Mouse (Mus musculus) adrenal gland, postnatal 36 days (tissue): ENCODE results near the gene Slc2a12. TPM values are rescaled to one million over a fixed set of nuclear protein-coding genes. Genes with fewer than 3 reads are reported as not detected.

Experiments
- DNase-seq, 2 experiments: peaks; one replicate each; pipeline ENCODE4 v3.0.0; 2021; ENCODE audit warnings: mixed read lengths in 1 of 2
- total RNA-seq, 2 experiments: library from RNA; stranded (reverse); gene quantifications; 2 replicates each; pipeline ENCODE4 v1.2.3; 2021

Gene Slc2a12
- total RNA-seq, 2 experiments from 2014 or later: 0.89 to 0.99 TPM

- DNase-seq: no peak
Observed at GRCm38 (mm10) chr10:22660286-22661000, 15.6 kb downstream of the Slc2a12 start.

- no peak for DNase-seq
Observed at GRCm38 (mm10) chr10:22668509-22668908, 23.7 kb downstream of the Slc2a12 start.

GRCm38 (mm10) chr10:22674176-22674575, 29.4 kb downstream of the Slc2a12 start:
- no peak for DNase-seq

- DNase-seq: no peak
Observed at GRCm38 (mm10) chr10:22675848-22676630, 31.2 kb downstream of the Slc2a12 start.

GRCm38 (mm10) chr10:22696236-22696635, 51.4 kb downstream of the Slc2a12 start:
- DNase-seq: no peak

- DNase-seq: no peak
Observed at GRCm38 (mm10) chr10:22696864-22697263, 52.1 kb downstream of the Slc2a12 start.

GRCm38 (mm10) chr10:22698158-22698953, 53.5 kb downstream of the Slc2a12 start:
- DNase-seq: no peak

GRCm38 (mm10) chr10:22699487-22700335, 54.9 kb downstream of the Slc2a12 start:
- no peak for DNase-seq

GRCm38 (mm10) chr10:22700773-22701172, 56.0 kb downstream of the Slc2a12 start:
- no peak for DNase-seq

GRCm38 (mm10) chr10:22701485-22702315, 56.9 kb downstream of the Slc2a12 start:
- no peak for DNase-seq

GRCm38 (mm10) chr10:22703844-22704243, 59.0 kb downstream of the Slc2a12 start:
- DNase-seq: no peak

- no peak for DNase-seq
Observed at GRCm38 (mm10) chr10:22708190-22708843, 63.5 kb downstream of the Slc2a12 start.

GRCm38 (mm10) chr10:22710173-22710777, 65.5 kb downstream of the Slc2a12 start:
- no peak for DNase-seq

GRCm38 (mm10) chr10:22712955-22713354, 68.1 kb downstream of the Slc2a12 start:
- DNase-seq: no peak

- DNase-seq: peak; percentile 41 to 69
Observed at GRCm38 (mm10) chr10:22714520-22714919, 69.7 kb downstream of the Slc2a12 start.

- no peak for DNase-seq
Observed at GRCm38 (mm10) chr10:22718475-22718874, 73.7 kb downstream of the Slc2a12 start.

- no peak for DNase-seq
Observed at GRCm38 (mm10) chr10:22720781-22721529, 76.1 kb downstream of the Slc2a12 start.

GRCm38 (mm10) chr10:22725166-22725565, 80.4 kb downstream of the Slc2a12 start:
- DNase-seq: no peak

- no peak for DNase-seq
Observed at GRCm38 (mm10) chr10:22726295-22726694, 81.5 kb downstream of the Slc2a12 start.
